Mouse (Mus musculus) hindbrain, embryonic 12.5 days (tissue): Measurements from ENCODE around the gene Fam217b. TPM values are rescaled to one million over a fixed set of nuclear protein-coding genes. Genes with fewer than 3 reads are reported as not detected.

ENCODE experiments used
- ATAC-seq: fragments of 200-750 bp; cut with Nextera tagmentation; 2 replicates; pipeline ENCODE4 v1.8.0; 2017; ENCODE audit warnings: moderate TSS enrichment; ENCODE audit not compliant: low FRiP score
- H3K27ac ChIP-seq: fragments of 300-500 bp; sonication (generic); 2 replicates; pipeline ENCODE4 v1.5.1; 2016; ENCODE audit warnings: mild to moderate bottlenecking
- H3K27me3 ChIP-seq: fragments of 300-500 bp; sonication (generic); 2 replicates; pipeline ENCODE4 v1.6.1; 2016; ENCODE audit warnings: mild to moderate bottlenecking
- H3K36me3 ChIP-seq: fragments of 300-500 bp; sonication (generic); 2 replicates; pipeline ENCODE4 v1.6.1; 2016; ENCODE audit warnings: mild to moderate bottlenecking
- H3K4me1 ChIP-seq: fragments of 300-500 bp; sonication (generic); 2 replicates; pipeline ENCODE4 v1.6.1; 2016
- H3K4me2 ChIP-seq: fragments of 300-500 bp; sonication (generic); replicated peaks from 2 replicates; pipeline ENCODE4 v1.6.1; 2016; ENCODE audit warnings: mild to moderate bottlenecking
- H3K4me3 ChIP-seq: fragments of 300-500 bp; sonication (generic); 2 replicates; pipeline ENCODE4 v1.5.1; 2016; ENCODE audit warnings: mild to moderate bottlenecking
- H3K9ac ChIP-seq: fragments of 300-500 bp; sonication (generic); 2 replicates; pipeline ENCODE4 v1.6.1; 2016; ENCODE audit warnings: mild to moderate bottlenecking, moderate library complexity
- H3K9me3 ChIP-seq: fragments of 300-500 bp; sonication (generic); replicated peaks from 2 replicates; pipeline ENCODE4 v1.6.1; 2016; ENCODE audit warnings: mild to moderate bottlenecking
- WGBS: fragments of 180-500 bp; shearing (Covaris S2); methylation state at CpG from one replicate; pipeline ENCODE4 v1.1.7; 2016; 5-methylcytosine and 5-hydroxymethylcytosine counted together
- polyA plus RNA-seq: library from polyadenylated mRNA; unstranded; fragments of >200 nt; fragmentation: Nextera tagmentation; extraction: Ambion mirVana; gene quantifications from 2 replicates; pipeline ENCODE4 v1.2.1, GENCODE M21; 2016

Gene Fam217b
- polyA plus RNA-seq, 1 experiment from 2014 or later, result 4.1 TPM

DNA sequence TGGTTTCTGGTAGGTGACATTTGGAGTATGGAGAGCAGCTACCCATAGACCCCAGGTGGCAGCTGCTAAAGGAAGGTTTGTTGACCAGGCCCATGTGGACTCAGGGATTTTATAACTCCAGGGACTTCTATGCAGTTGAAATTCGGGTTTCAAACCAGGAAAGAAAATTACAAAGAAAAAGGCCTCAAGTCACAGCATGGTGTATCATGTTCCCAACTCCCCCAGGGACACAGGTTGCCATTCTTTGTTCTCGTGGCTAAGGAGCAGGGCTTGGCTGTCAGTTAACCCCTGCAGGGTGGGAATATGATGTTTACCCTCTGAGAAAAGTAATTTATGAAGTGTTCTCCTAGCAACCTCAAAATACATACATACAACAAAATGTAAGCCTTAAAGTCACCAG, 35.9 kb downstream of the Fam217b start:
- no peak for ATAC-seq
- Histone ChIP-seq H3K9ac (no peak overlapping the region), H3K36me3 (no peaks in the 10 kb centered on the region), H3K4me3 (no peak overlapping the region), H3K27me3 (no peaks in the 10 kb centered on the region), H3K27ac (no peak overlapping the region), H3K4me2 (no peak overlapping the region), H3K4me1 (peaks cover 5% of the 10 kb centered on the region; the same call in 1 of the 2 replicates), H3K9me3 (no peaks in the 10 kb centered on the region)
- WGBS, result 14% methylated on average over 2 of the region's 2 CpGs

DNA sequence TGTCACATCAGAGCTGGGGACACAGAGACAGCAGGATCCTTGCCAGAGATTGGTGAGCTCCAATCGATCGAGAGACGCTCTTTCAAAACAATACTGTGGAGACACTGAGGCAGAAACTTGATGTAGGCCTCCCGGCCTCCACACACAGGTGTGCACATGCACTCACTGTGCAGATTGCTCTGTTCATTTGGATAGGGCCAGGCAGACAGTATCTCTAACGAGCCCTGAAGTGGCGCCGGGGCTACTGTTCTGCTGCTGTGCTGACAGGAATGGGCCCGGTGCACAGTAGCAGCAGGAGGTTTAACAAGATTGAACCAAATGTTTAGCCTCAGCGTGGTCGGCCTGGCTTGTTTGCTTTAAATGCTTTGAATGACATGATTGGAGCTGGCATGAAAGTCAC, 36.6 kb downstream of the Fam217b start:
- Histone ChIP-seq H3K4me2 (no peak overlapping the region), H3K27ac (no peak overlapping the region), H3K4me1 (peaks cover 9% of the 10 kb centered on the region; the same call in 1 of the 2 replicates), H3K9me3 (no peaks in the 10 kb centered on the region), H3K4me3 (no peak overlapping the region), H3K27me3 (no peaks in the 10 kb centered on the region), H3K9ac (no peak overlapping the region), H3K36me3 (no peaks in the 10 kb centered on the region)
- no peak for ATAC-seq
- WGBS, result 68% methylated on average over 10 of the region's 10 CpGs

DNA sequence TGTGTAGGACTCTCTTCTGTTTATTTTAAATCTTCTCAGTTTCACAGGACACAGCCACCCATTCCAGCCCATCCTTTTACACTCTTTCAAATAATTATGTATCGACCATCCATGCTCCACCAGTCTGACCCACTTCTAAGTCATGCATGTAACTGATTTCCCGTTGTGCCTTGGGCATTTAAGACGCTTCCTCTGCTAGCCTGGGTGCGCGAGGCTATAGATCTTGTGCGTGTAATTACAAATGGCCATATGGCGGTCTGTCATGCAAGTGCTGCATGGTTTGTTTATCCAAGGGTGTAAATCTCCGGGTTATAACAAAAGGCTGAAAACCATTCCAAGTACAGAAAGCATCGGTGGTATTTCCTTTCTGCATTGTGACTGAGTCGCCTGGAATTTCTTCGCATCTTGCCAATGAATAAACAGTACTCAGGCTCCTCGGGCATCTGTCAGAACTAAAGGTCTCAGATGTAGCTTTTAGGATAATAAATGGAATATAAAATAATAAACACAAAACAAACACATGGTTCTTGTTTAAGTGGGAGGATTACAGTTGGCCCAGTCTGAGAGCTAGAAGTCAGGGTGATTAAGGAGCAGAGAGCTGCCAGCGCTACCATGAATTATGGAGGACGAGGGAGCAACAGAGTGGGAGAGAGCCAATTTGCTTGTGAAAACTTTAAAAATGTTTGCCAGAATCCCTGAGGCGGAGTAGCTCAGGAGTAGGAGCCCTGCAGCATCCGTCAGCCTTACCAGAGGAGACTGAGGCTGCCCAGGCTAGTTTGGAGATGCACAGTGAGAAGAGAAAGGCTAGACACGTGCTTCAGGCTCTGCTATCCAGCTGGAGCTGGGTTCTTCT, 40.6 kb downstream of the Fam217b start:
- Histone ChIP-seq H3K27me3 (no peaks in the 10 kb centered on the region), H3K9me3 (no peaks in the 10 kb centered on the region), H3K9ac (no peak overlapping the region), H3K4me1 (peaks cover 9% of the 10 kb centered on the region; the same call in 1 of the 2 replicates), H3K36me3 (no peaks in the 10 kb centered on the region), H3K27ac (peak overlapping the region; percentile 68), H3K4me2 (peak overlapping the region; percentile 24; the same call in 1 of the 2 replicates), H3K4me3 (no peak overlapping the region)
- WGBS, result 49% methylated on average over 17 of the region's 17 CpGs
- ATAC-seq, result 0 out of 2 replicates have a peak, but pooled peaks have one; percentile 35

DNA sequence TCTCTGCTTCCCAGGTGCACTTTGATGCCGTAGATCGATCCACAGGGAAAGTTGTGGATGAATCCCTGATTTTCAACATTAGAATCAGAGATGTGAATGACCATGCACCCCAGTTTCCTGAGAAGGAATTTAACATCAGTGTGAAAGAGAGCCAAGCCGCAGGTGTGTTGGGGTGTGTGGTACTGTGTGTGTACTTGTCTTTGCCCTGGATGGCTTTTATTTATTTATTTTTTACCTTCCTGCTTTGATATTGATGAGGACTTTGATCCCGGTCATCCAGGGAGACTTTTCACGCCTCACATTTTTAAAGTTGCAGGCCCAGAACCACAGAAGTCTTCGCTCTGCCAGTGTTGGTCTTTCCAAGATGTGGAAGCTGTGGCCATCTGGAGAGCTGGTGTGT, 43.1 kb downstream of the Fam217b start:
- no peak overlapping the region for H3K4me2 ChIP-seq
- 91% methylated on average over 6 of the region's 6 CpGs for WGBS
- H3K27ac ChIP-seq, result no peak overlapping the region
- no peak for ATAC-seq
- no peaks in the 10 kb centered on the region for H3K36me3 ChIP-seq
- no peak overlapping the region for H3K9ac ChIP-seq
- H3K4me3 ChIP-seq, result no peak overlapping the region
- no peaks in the 10 kb centered on the region for H3K9me3 ChIP-seq
- H3K27me3 ChIP-seq, result no peaks in the 10 kb centered on the region
- H3K4me1 ChIP-seq, result peaks cover 9% of the 10 kb centered on the region; the same call in 1 of the 2 replicates

DNA sequence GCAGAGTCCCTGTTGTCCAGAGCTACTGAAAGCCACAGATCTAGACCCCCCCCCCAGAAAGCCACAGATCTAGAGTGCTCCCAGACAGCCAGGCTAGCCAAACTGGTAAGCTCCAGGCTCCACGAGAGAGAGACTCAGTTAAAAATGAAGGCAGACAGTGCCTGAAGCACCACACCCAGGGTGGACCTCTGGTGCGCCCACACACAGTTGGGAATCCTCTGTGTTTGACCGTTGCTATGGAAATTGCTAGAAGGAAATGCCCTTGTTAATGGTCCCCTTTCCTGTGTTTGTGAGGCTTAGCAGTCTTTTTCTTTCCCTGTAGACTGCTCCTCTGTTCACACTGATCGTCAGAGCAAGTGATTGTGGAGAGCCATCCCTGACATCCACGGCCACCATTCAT, 46.0 kb downstream of the Fam217b start:
- Histone ChIP-seq H3K27ac (no peak overlapping the region), H3K4me1 (peaks cover 3% of the 10 kb centered on the region; the same call in 1 of the 2 replicates), H3K4me3 (no peak overlapping the region), H3K36me3 (no peaks in the 10 kb centered on the region), H3K27me3 (no peaks in the 10 kb centered on the region), H3K9ac (no peak overlapping the region), H3K9me3 (no peaks in the 10 kb centered on the region), H3K4me2 (no peak overlapping the region)
- no peak for ATAC-seq
- WGBS, result 64% methylated on average over 5 of the region's 5 CpGs

DNA sequence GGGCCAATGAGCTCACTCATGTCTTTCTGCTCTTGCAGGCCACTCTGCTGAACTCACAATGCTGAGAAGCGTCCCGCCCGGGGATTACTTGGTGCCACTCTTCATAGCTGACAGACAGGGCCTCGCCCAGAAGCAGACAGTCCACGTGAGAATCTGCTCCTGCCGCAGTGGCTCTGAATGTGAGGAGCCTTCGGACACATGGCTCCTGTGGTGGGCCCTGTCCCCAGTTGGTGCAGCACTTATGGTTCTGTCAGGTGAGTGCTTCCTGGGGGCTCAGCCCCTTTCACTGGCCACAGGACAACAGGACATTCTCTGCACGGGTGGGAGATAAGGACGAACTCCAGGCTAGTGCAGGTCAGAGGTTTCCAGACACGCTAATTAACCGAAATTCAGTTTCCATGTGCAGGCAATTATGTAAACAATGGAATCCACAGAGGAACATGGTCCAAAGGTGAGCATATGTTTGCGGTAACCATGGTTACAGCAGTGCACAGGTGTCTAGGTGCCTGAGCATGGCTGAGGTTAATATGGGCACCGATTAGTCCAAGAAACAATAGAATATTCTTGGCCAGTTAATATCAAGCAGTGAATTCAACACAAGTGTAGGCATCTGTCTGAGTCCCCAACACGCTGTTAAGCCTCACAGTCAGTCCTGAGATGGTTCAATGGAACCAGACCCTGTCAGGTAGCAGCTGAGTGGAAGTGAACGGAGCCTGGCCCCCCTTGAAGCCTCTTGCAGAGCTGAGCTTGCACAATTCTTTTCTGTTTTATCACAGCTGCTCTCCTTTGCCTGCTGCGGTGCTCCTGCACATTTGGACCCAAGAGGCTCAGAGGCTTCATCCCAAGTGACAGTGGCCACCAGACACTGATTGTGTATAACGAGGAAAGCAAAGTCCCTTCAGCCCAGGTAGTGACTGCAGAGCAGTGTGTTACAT, 57.5 kb downstream of the Fam217b start:
- Histone ChIP-seq H3K27ac (no peak overlapping the region), H3K4me1 (0 out of 2 replicates have a peak, but pooled peaks cover 4% of the 10 kb centered on the region), H3K9ac (no peak overlapping the region), H3K4me2 (no peak overlapping the region), H3K27me3 (no peaks in the 10 kb centered on the region), H3K9me3 (no peaks in the 10 kb centered on the region), H3K36me3 (no peaks in the 10 kb centered on the region), H3K4me3 (no peak overlapping the region)
- 75% methylated on average over 17 of the region's 17 CpGs for WGBS
- ATAC-seq, result no peak

DNA sequence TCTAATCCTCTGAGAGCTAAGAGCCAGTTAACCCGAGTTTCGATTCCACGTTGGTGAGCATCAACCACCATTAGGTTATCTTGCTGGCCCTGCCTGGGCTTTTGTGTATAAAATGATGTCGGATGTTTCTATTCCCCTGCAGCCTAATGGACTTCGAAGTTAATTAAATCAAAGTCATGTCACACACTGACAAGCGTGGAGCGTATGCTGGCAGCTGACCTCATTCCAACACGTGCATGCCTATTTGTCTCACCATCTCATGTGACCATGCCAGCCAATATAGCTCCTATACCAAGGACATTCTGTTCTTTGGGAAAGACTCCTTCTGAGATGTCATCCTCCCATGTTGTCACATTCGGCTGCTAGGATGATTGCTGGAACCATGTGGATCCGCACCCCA, 59.6 kb downstream of the Fam217b start:
- Histone ChIP-seq H3K27ac (no peak overlapping the region), H3K36me3 (no peaks in the 10 kb centered on the region), H3K27me3 (no peaks in the 10 kb centered on the region), H3K4me3 (no peak overlapping the region), H3K9me3 (no peaks in the 10 kb centered on the region), H3K9ac (no peak overlapping the region), H3K4me1 (0 out of 2 replicates have a peak, but pooled peaks cover 4% of the 10 kb centered on the region), H3K4me2 (no peak overlapping the region)
- ATAC-seq, result no peak
- whole genome bisulfite sequencing, result 79% methylated on average over 10 of the region's 10 CpGs

Other genes starting within 250 kb of the Fam217b start
- gene Sycp2, start 6.8 kb upstream of the Fam217b start, polyA plus RNA-seq, result 0.22 and 0.25 TPM in 2 replicates
- 3.4 and 4.0 TPM in 2 replicates for gene Ppp1r3d, start 52 bp upstream of the Fam217b start, polyA plus RNA-seq
- gene Cdh26, start 16.0 kb downstream of the Fam217b start, polyA plus RNA-seq, result 0.06 and 0.51 TPM in 2 replicates